Comparison of ENCODE assay signal across 8 mouse cellular contexts in genomic region chr15:84986171-84987019, GRCm38 (mm10). TPM values are rescaled to one million over a fixed set of nuclear protein-coding genes. Genes with fewer than 3 reads are reported as not detected.
DNase-seq lines count a peak whose midpoint lies in the region; ATAC-seq and TF ChIP-seq lines count a peak whose summit lies in the region.

No protein-coding gene starts in this region.

- H3K4me1 ChIP-seq in liver, postnatal 0 days (ENCODE audit: insufficient read depth), result peaks cover 24% of the 10 kb centered on the region

- 48% methylated on average over 4 of the region's 4 CpGs for WGBS in liver, postnatal 0 days (ENCODE audit: insufficient replicate concordance)

- H3K4me3 ChIP-seq in liver, postnatal 0 days (ENCODE audit: low read depth, low read length), result peak overlapping the region; percentile 70

- H3K9me3 ChIP-seq in liver, postnatal 0 days (ENCODE audit: low read length), result no peaks in the 10 kb centered on the region

- TF ChIP-seq EP300 in liver, postnatal 0 days (IDR thresholded peaks at IDR 0.05; ENCODE audit: low read depth), result no peak

- peak overlapping the region; percentile 82 for H3K9ac ChIP-seq in liver, postnatal 0 days (replicated peaks)

- H3K27me3 ChIP-seq in liver, postnatal 0 days (ENCODE audit: insufficient read depth, low read length), result no peaks in the 10 kb centered on the region

- peak overlapping the region; percentile 93 for H3K4me2 ChIP-seq in liver, postnatal 0 days (ENCODE audit: low read depth, low read length)

- ATAC-seq in liver, postnatal 0 days, result no peak

- peak; percentile 24 to 31 for DNase-seq in cerebellum, adult 18-20 months
- DNase-seq in cerebellum, adult 11 months, result no peak
- DNase-seq in thymus, postnatal 0 days (ENCODE audit: low spot score), result peak; percentile 16
- DNase-seq in thymus, postnatal 14 days, result no peak
- no peak for DNase-seq in liver, postnatal 0 days
- no peak for DNase-seq in right cerebral cortex, postnatal 10 days (ENCODE audit: low spot score in 2 of 2)
- no peak for DNase-seq in urinary bladder, postnatal 4 days (ENCODE audit: low spot score in 2 of 2)
- DNase-seq in embryo, embryonic 11 days, result no peak

- no peaks in the 10 kb centered on the region for H3K36me3 ChIP-seq in liver, postnatal 0 days (replicated peaks; ENCODE audit: insufficient read depth, low read length)

- no peak for TF ChIP-seq CTCF in liver, postnatal 0 days (IDR thresholded peaks at IDR 0.05; ENCODE audit: low read depth)

- H3K27ac ChIP-seq in liver, postnatal 0 days (ENCODE audit: low read depth), result no peak overlapping the region; the same call in 1 of the 2 replicates

RNA-seq across cellular contexts. Expression of gene 5031439G07Rik, which starts 2.0 kb away (rescaled TPM):
- polyA plus RNA-seq in thymus, postnatal 0 days (2015; fragmentation: Nextera tagmentation; extraction: Ambion mirVana), result 4.1 and 6.2 TPM in 2 replicates
- polyA plus RNA-seq in liver, postnatal 0 days (2015; fragmentation: Nextera tagmentation; extraction: Ambion mirVana), result 4.0 and 5.0 TPM in 2 replicates

RNA-seq across cellular contexts. Expression of gene Upk3a, which starts 30.5 kb away (rescaled TPM):
- polyA plus RNA-seq in thymus, postnatal 0 days (2015; fragmentation: Nextera tagmentation; extraction: Ambion mirVana), result 2.2 and 3.6 TPM in 2 replicates
- polyA plus RNA-seq in liver, postnatal 0 days (2015; fragmentation: Nextera tagmentation; extraction: Ambion mirVana), result not detected in 2 replicates

RNA-seq across cellular contexts. Expression of gene Fam118a, which starts 42.4 kb away (rescaled TPM):
- 17.6 and 17.9 TPM in 2 replicates for polyA plus RNA-seq in thymus, postnatal 0 days (2015; fragmentation: Nextera tagmentation; extraction: Ambion mirVana)
- 2.9 and 4.2 TPM in 2 replicates for polyA plus RNA-seq in liver, postnatal 0 days (2015; fragmentation: Nextera tagmentation; extraction: Ambion mirVana)

Comparison
In these comparisons a context has a peak if more than half of its experiments do, and no peak if none do; other contexts are left out.
1. DNase-seq: peak in cerebellum, adult 18-20 months (2 of 2) and thymus, postnatal 0 days (single experiment); none in cerebellum, adult 11 months (single experiment), thymus, postnatal 14 days (single experiment), liver, postnatal 0 days (single experiment), right cerebral cortex, postnatal 10 days (0 of 2), urinary bladder, postnatal 4 days (0 of 2) and embryo, embryonic 11 days (single experiment).